ENCODE assay signal across 8 mouse cellular contexts in the genomic region with DNA sequence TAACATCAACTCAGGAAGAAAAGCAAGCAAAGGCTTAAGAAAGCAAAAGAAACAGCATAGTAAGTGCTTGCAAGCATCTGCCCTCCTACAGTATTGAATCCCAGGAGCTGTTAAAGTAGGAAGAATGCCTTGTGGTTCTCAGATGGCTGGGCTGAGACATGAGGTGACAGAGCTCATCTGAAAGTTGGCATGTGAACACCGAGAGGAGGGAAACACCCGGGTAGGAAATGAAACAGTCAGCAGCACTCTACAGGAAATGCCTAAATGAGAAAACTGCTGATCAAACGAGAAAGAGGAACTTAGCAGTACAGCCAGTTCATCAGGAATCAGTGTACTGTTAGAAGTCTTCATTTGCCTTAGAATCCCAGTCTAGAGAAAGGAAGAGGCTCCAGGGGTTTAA.
DNase-seq lines count a peak whose midpoint lies in the region.

No protein-coding gene starts in this region.

- intact Hi-C loops in left cerebral cortex, postnatal 10 days (cut with DNase I) = no loop called here

- DNase-seq in adrenal gland, postnatal 14 days = peak; percentile 8
- no peak for DNase-seq in adrenal gland, postnatal 10 days
- peak; percentile 15 to 25 for DNase-seq in left cerebral cortex, postnatal 10 days (ENCODE audit: extremely low spot score in 1 of 2, low spot score in 2 of 2)
- no peak for DNase-seq in left cerebral cortex, adult 18-20 months (ENCODE audit: low spot score in 2 of 2)
- DNase-seq in induced T-regulatory cell, adult 2 months (ENCODE audit: low read depth) = peak; percentile 74
- DNase-seq in skeletal muscle tissue, adult 2 months (ENCODE audit: low read depth, low spot score) = peak; percentile 74
- DNase-seq in right cerebral cortex, postnatal 25 days = no peak
- no peak for DNase-seq in c-Kit-positive CD71-positive TER-119-positive erythroid progenitor cells, embryonic 14.5 days (ENCODE audit: low spot score)

Comparison
In these comparisons a context has a peak if more than half of its experiments do, and no peak if none do; other contexts are left out.
1. DNase-seq: peak in adrenal gland, postnatal 14 days (single experiment), left cerebral cortex, postnatal 10 days (2 of 2), induced T-regulatory cell, adult 2 months (single experiment) and skeletal muscle tissue, adult 2 months (single experiment); none in adrenal gland, postnatal 10 days (single experiment), left cerebral cortex, adult 18-20 months (0 of 2), right cerebral cortex, postnatal 25 days (single experiment) and c-Kit-positive CD71-positive TER-119-positive erythroid progenitor cells, embryonic 14.5 days (single experiment).